10 mouse cellular contexts compared by ENCODE assay signal in the genomic region with DNA sequence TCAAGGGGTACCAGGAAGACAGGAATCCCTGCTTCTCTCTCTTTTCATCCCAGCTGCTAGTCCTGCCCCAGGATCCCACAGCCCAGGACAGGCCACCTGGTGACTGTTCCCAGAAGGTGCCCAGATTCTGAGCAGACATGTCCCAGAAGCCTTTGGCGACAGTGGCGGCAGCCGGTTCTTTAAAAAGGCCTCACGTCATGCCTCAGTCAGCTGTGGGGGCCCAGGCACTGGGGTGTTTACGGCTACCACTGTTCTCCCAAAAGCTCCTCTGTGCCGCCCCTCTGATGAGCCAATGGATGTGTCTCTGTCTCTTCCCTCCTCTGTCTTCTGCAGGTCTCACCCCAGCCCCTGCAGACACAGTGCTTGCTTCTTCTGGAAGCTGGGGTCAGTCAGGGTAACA. TPM values are rescaled to one million over a fixed set of nuclear protein-coding genes. Genes with fewer than 3 reads are reported as not detected.
A peak's percentile ranks its signal among the peaks of the same experiment; 100 is the strongest.
DNase-seq lines count a peak whose midpoint lies in the region; ATAC-seq and TF ChIP-seq lines count a peak whose summit lies in the region.
"Had no signal": no experiment of that assay in that cellular context is flagged by ENCODE, and none has a peak within 500 bp of the region (broad histone marks: within the 10 kb centered on the region; RNA-seq: fewer than 3 reads in every experiment).

No protein-coding gene starts in this region.

- H3K36me3 ChIP-seq in lung, embryonic 15.5 days, result no peaks in the 10 kb centered on the region
- H3K36me3 ChIP-seq in forebrain, embryonic 15.5 days, result no peaks in the 10 kb centered on the region
- H3K36me3 ChIP-seq in intestine, embryonic 16.5 days (ENCODE audit: control insufficient read depth, insufficient read depth, low read length), result no peaks in the 10 kb centered on the region
- H3K36me3 ChIP-seq in small intestine, adult 2 months (ENCODE audit: control insufficient read depth, insufficient read depth, low read length), result no peaks in the 10 kb centered on the region
- H3K36me3 ChIP-seq: liver, embryonic 13.5 days had no signal

- ATAC-seq in lung, embryonic 15.5 days (ENCODE audit: borderline replicate concordance, extremely low read depth, low FRiP score, low TSS enrichment), result no peak
- ATAC-seq in forebrain, embryonic 15.5 days (replicated peaks), result no peak
- no peak for ATAC-seq in intestine, embryonic 16.5 days
- no peak for ATAC-seq in erythroblast, adult 5-6 weeks (replicated peaks; ENCODE audit: low FRiP score, poor library complexity, severe bottlenecking)

- H3K4me3 ChIP-seq in lung, embryonic 15.5 days, result no peak overlapping the region
- H3K4me3 ChIP-seq in lung, adult 2 months (replicated peaks; ENCODE audit: extremely low read depth, low read depth, low read length), result no peak overlapping the region
- H3K4me3 ChIP-seq in forebrain, embryonic 15.5 days, result no peak overlapping the region
- no peak overlapping the region for H3K4me3 ChIP-seq in intestine, embryonic 16.5 days (ENCODE audit: low read length)
- H3K4me3 ChIP-seq in small intestine, adult 2 months (ENCODE audit: low read depth, low read length), result no peak overlapping the region
- H3K4me3 ChIP-seq: liver, embryonic 13.5 days had no signal

- 0 out of 2 replicates have a peak, but pooled peaks cover 3% of the 10 kb centered on the region for H3K27me3 ChIP-seq in lung, embryonic 15.5 days
- H3K27me3 ChIP-seq in forebrain, embryonic 15.5 days, result no peaks in the 10 kb centered on the region
- H3K27me3 ChIP-seq in intestine, embryonic 16.5 days (replicated peaks; ENCODE audit: control insufficient read depth, insufficient read depth, low read length), result no peaks in the 10 kb centered on the region
- no peaks in the 10 kb centered on the region for H3K27me3 ChIP-seq in small intestine, adult 2 months (ENCODE audit: control insufficient read depth, insufficient read depth, low read length)

- no peak for TF ChIP-seq POLR2A in lung, adult 2 months (IDR thresholded peaks at IDR 0.05; ENCODE audit: borderline replicate concordance, extremely low read depth, low read depth, low read length)
- TF ChIP-seq POLR2A in small intestine, adult 2 months (IDR thresholded peaks at IDR 0.05; ENCODE audit: low read depth, low read length), result no peak

- TF ChIP-seq CTCF in lung, adult 2 months (IDR thresholded peaks at IDR 0.05; ENCODE audit: insufficient read depth, low read length), result no peak
- TF ChIP-seq CTCF in small intestine, adult 2 months (IDR thresholded peaks at IDR 0.05; ENCODE audit: extremely low read depth, insufficient read length, insufficient replicate concordance, low read depth, low read length), result no peak

- H3K9ac ChIP-seq in lung, embryonic 15.5 days, result 0 out of 2 replicates have a peak overlapping the region, but pooled peaks have one; percentile 4
- H3K9ac ChIP-seq in forebrain, embryonic 15.5 days (replicated peaks), result no peak overlapping the region
- H3K9ac ChIP-seq in intestine, embryonic 16.5 days (ENCODE audit: low read depth, low read length), result peak overlapping the region; percentile 34; the same call in 1 of the 2 replicates
- H3K9ac ChIP-seq: liver, embryonic 13.5 days had no signal

- H3K27ac ChIP-seq in lung, embryonic 15.5 days, result peak overlapping the region; percentile 93
- H3K27ac ChIP-seq in forebrain, embryonic 15.5 days (replicated peaks), result peak overlapping the region; percentile 92
- H3K27ac ChIP-seq in intestine, embryonic 16.5 days (ENCODE audit: low read length), result peak overlapping the region; percentile 74
- H3K27ac ChIP-seq in small intestine, adult 2 months (ENCODE audit: insufficient read depth, low read depth, low read length), result peak overlapping the region; percentile 32

- peaks cover 90% of the 10 kb centered on the region for H3K4me1 ChIP-seq in lung, embryonic 15.5 days
- peaks cover 4% of the 10 kb centered on the region; the same call in 1 of the 2 replicates for H3K4me1 ChIP-seq in lung, adult 2 months (ENCODE audit: control insufficient read depth, insufficient read depth, low read length)
- H3K4me1 ChIP-seq in forebrain, embryonic 15.5 days, result peaks cover 61% of the 10 kb centered on the region
- H3K4me1 ChIP-seq in intestine, embryonic 16.5 days (ENCODE audit: control insufficient read depth, insufficient read depth, low read length), result peaks cover 62% of the 10 kb centered on the region
- H3K4me1 ChIP-seq in small intestine, adult 2 months (ENCODE audit: control insufficient read depth, insufficient read depth, insufficient read length, low read length), result peaks cover 27% of the 10 kb centered on the region

- no peaks in the 10 kb centered on the region for H3K9me3 ChIP-seq in lung, embryonic 15.5 days
- H3K9me3 ChIP-seq in forebrain, embryonic 15.5 days, result no peaks in the 10 kb centered on the region
- no peaks in the 10 kb centered on the region for H3K9me3 ChIP-seq in intestine, embryonic 16.5 days (ENCODE audit: control insufficient read depth, low read length)
- H3K9me3 ChIP-seq: liver, embryonic 13.5 days had no signal

- no peak for DNase-seq in lung, adult 2 months
- DNase-seq in adrenal gland, postnatal 4 days (ENCODE audit: low spot score in 2 of 2), result no peak
- DNase-seq in gastrocnemius, postnatal 4 days (ENCODE audit: low spot score in 2 of 2), result no peak
- DNase-seq: liver, embryonic 13.5 days; spleen, adult 18-20 months had no signal

- H3K4me2 ChIP-seq in lung, embryonic 15.5 days, result peak overlapping the region; percentile 56
- no peak overlapping the region for H3K4me2 ChIP-seq in forebrain, embryonic 15.5 days (replicated peaks)
- H3K4me2 ChIP-seq in intestine, embryonic 16.5 days (ENCODE audit: low read depth, low read length), result no peak overlapping the region

- 56% methylated on average over 6 of the region's 6 CpGs for WGBS in lung, embryonic 15.5 days
- WGBS in lung, adult 2 months, result 73% methylated on average over 6 of the region's 6 CpGs
- WGBS in forebrain, embryonic 15.5 days, result 50% methylated on average over 6 of the region's 6 CpGs
- WGBS in intestine, embryonic 16.5 days, result 41% methylated on average over 6 of the region's 6 CpGs
- 51% methylated on average over 6 of the region's 6 CpGs for WGBS in small intestine, adult 2 months

RNA-seq across cellular contexts. Expression of a gene that starts 19.8 kb away (rescaled TPM):
- polyA plus RNA-seq in lung, embryonic 15.5 days (2015; fragmentation: Nextera tagmentation; extraction: Ambion mirVana), result 25.4 and 27.8 TPM in 2 replicates
- polyA plus RNA-seq in lung, adult 2 months (2012; rRNA removed), result 26.4 and 26.7 TPM in 2 replicates
- 2.7 and 3.6 TPM in 2 replicates for polyA plus RNA-seq in forebrain, embryonic 15.5 days (2015; fragmentation: Nextera tagmentation; extraction: Ambion mirVana)
- polyA plus RNA-seq in intestine, embryonic 16.5 days (2015; fragmentation: Nextera tagmentation; extraction: Ambion mirVana), result 9.3 and 9.6 TPM in 2 replicates
- 4.9 and 9.1 TPM in 2 replicates for polyA plus RNA-seq in small intestine, adult 2 months (2012; rRNA removed)
- total RNA-seq in adrenal gland, postnatal 4 days (2021), result 1 to 10 TPM; 3.8 to 4.1 TPM
- total RNA-seq in gastrocnemius, postnatal 4 days (2021), result 10 to 100 TPM in 1 of 2 experiments, 1 to 10 TPM in 1; 8.8 to 10.7 TPM
- total RNA-seq in erythroblast, adult 5-6 weeks (2015; ENCODE audit: low replicate concordance), result not detected in 2 replicates
- not detected in 2 replicates for total RNA-seq in erythroblast, adult 5-6 weeks (2017; ENCODE audit: low replicate concordance)

Comparison
In these comparisons a context has a peak if more than half of its experiments do, and no peak if none do; other contexts are left out.
1. H3K27ac ChIP-seq: peak in every context shown above with its lines; median percentile 93 in lung, embryonic 15.5 days; 92 in forebrain, embryonic 15.5 days; 74 in intestine, embryonic 16.5 days; 32 in small intestine, adult 2 months.